Mouse (Mus musculus) lung, adult 2 months (tissue): ENCODE results near the gene Lsamp.

Source experiments
- CTCF ChIP-seq: fragments of 200-500 bp; IDR thresholded peaks from 2 replicates; pipeline ENCODE4 v1.5.1; 2011; ENCODE audit warnings: mild to moderate bottlenecking, low read length, control low read depth; ENCODE audit not compliant: insufficient read depth
- POLR2A ChIP-seq: fragments of 200-500 bp; IDR thresholded peaks from 2 replicates; pipeline ENCODE4 v1.6.1; 2011; ENCODE audit warnings: low read depth, mild to moderate bottlenecking, control low read depth, low read length, borderline replicate concordance; ENCODE audit errors: extremely low read depth

DNA sequence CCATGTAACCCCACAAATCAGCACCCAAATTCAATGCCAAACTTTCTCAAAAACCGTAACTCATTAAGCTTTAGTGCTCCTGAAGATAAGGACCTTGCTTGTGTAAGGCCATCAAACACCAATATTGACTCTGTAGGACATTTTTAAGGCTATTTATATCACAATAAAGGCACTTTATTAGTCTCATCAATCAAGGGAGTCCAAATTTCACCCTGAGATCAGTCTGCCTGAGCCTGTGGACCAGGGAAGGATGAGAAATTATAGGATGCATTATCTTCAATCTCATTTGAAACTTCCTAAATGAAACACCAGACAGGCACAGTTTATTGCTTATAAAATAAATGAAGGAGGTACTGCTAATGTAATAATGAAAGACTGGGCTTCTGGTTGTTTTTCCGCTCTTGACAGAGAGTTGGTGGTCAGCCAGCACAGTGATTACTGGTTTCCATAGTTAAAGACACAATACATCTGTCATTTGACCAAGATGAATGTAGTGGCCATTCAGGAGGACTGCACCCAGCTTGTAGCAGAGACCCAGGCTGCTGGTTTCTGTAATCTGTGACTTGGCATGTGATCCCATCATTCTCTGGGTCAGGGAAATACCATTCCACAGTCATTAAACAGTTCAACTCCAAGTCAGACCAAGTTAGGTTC lies 1855.7 kb downstream of the Lsamp start:
- no peak for TF ChIP-seq POLR2A
- no peak for TF ChIP-seq CTCF
